In the genomic region with DNA sequence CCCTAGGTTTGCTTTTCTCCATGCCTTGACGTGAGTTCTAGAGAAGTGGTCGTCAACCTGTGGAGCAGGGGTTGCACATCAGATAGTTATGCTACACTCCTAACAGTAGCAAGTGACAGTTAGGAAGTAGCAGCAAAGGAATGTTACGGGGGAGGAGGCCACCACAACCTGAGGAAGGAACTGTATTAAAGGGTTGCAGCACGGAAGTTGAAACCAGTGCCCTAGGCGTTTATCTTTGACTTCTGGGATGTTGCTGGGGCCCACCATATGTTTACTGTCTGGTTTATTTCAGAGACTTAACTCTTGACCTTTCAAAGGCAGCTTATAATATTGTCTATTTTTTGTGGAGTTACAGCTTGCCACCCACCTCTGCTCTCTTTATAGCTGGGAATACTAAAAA, we compare ENCODE assay signal across 25 mouse cellular contexts. TPM values are rescaled to one million over a fixed set of nuclear protein-coding genes. Genes with fewer than 3 reads are reported as not detected.
DNase-seq lines count a peak whose midpoint lies in the region; ATAC-seq and TF ChIP-seq lines count a peak whose summit lies in the region.
"Had no signal": no experiment of that assay in that cellular context is flagged by ENCODE, and none has a peak within 500 bp of the region (broad histone marks: within the 10 kb centered on the region; RNA-seq: fewer than 3 reads in every experiment).

No protein-coding gene starts in this region.

- peak overlapping the region; percentile 13; the same call in 1 of the 2 replicates for H3K4me2 ChIP-seq in liver, embryonic 12.5 days
- no peak overlapping the region for H3K4me2 ChIP-seq in forebrain, embryonic 16.5 days (ENCODE audit: low read length)
- H3K4me2 ChIP-seq: forebrain, embryonic 15.5 days; heart, embryonic 12.5 days; hindbrain, embryonic 13.5 days; limb, embryonic 15.5 days; lung, embryonic 15.5 days; midbrain, embryonic 15.5 days; neural tube, embryonic 15.5 days had no signal

- DNase-seq in liver (no peak), MEL (ENCODE audit: low read depth, low spot score) (peak; percentile 49)
- DNase-seq in thymus, postnatal 14 days = peak; percentile 55
- DNase-seq: adrenal gland, postnatal 25 days; cerebellum, adult 11-12 months; cerebellum, postnatal 25 days; gastrocnemius, postnatal 36 days; heart, postnatal 14 days; kidney, postnatal 10 days had no signal

- no peak for TF ChIP-seq CTCF in MEL (IDR thresholded peaks at IDR 0.05 in 2 of 3, conservative IDR thresholded peaks at IDR 0.05 in 1 of 3; ENCODE audit: control insufficient read depth in 1 of 3, insufficient read depth in 1 of 3, low read depth in 2 of 3, low read length in 3 of 3, poor library complexity in 1 of 3, severe bottlenecking in 1 of 3)
- TF ChIP-seq CTCF in embryonic fibroblast, embryonic 13.5 days (IDR thresholded peaks at IDR 0.05; ENCODE audit: borderline replicate concordance, insufficient read depth, low read length) = no peak

- no peaks in the 10 kb centered on the region for H3K9me3 ChIP-seq in liver, embryonic 12.5 days (replicated peaks)
- H3K9me3 ChIP-seq in MEL (replicated peaks; ENCODE audit: insufficient read depth, low read length) = no peaks in the 10 kb centered on the region
- no peaks in the 10 kb centered on the region for H3K9me3 ChIP-seq in forebrain, embryonic 16.5 days (ENCODE audit: control insufficient read depth, low read length)
- H3K9me3 ChIP-seq: embryonic facial prominence, embryonic 10.5 days; forebrain, embryonic 15.5 days; heart, embryonic 12.5 days; hindbrain, embryonic 13.5 days; limb, embryonic 15.5 days; lung, embryonic 15.5 days; midbrain, embryonic 15.5 days; neural tube, embryonic 15.5 days had no signal

- TF ChIP-seq EP300 in MEL (IDR thresholded peaks at IDR 0.05; ENCODE audit: low read depth in 1 of 2, low read length in 2 of 2) = peak in 1 of 2 experiments; percentile 66; a peak in 2 of 4 replicates

- H3K27me3 ChIP-seq in liver, embryonic 12.5 days (replicated peaks) = no peaks in the 10 kb centered on the region
- no peaks in the 10 kb centered on the region for H3K27me3 ChIP-seq in MEL (ENCODE audit: control insufficient read depth in 1 of 2, insufficient read depth in 2 of 2, low read length in 2 of 2)
- H3K27me3 ChIP-seq in forebrain, embryonic 16.5 days (replicated peaks; ENCODE audit: control insufficient read depth, insufficient read depth, low read length) = no peaks in the 10 kb centered on the region
- H3K27me3 ChIP-seq: forebrain, embryonic 15.5 days; heart, embryonic 12.5 days; hindbrain, embryonic 13.5 days; limb, embryonic 15.5 days; lung, embryonic 15.5 days; midbrain, embryonic 15.5 days; neural tube, embryonic 15.5 days had no signal

- H3K4me3 ChIP-seq in liver, embryonic 12.5 days = no peak overlapping the region
- H3K4me3 ChIP-seq in MEL (ENCODE audit: control insufficient read depth in 1 of 2, insufficient read depth in 1 of 2, low read depth in 2 of 2, low read length in 2 of 2) = no peak overlapping the region
- H3K4me3 ChIP-seq in embryonic fibroblast, embryonic 13.5 days (ENCODE audit: insufficient read depth, low read length) = no peak overlapping the region
- H3K4me3 ChIP-seq in forebrain, embryonic 16.5 days (replicated peaks; ENCODE audit: low read length) = no peak overlapping the region
- H3K4me3 ChIP-seq: embryonic facial prominence, embryonic 10.5 days; erythroblast, embryonic 14.5 days; forebrain, embryonic 15.5 days; heart, embryonic 12.5 days; hindbrain, embryonic 13.5 days; limb, embryonic 15.5 days; lung, embryonic 15.5 days; midbrain, embryonic 15.5 days; myocyte; neural tube, embryonic 15.5 days had no signal

- peaks cover 30% of the 10 kb centered on the region for H3K36me3 ChIP-seq in liver, embryonic 12.5 days
- H3K36me3 ChIP-seq in MEL (ENCODE audit: control insufficient read depth in 1 of 2, insufficient read depth in 2 of 2, low read length in 2 of 2) = peaks cover 0 to 23% of the 10 kb centered on the region in 2 experiments; a peak in 2 of 4 replicates
- peaks cover 18% of the 10 kb centered on the region for H3K36me3 ChIP-seq in forebrain, embryonic 16.5 days (ENCODE audit: control insufficient read depth, insufficient read depth)

- H3K9ac ChIP-seq in liver, embryonic 12.5 days = no peak overlapping the region
- H3K9ac ChIP-seq in MEL (ENCODE audit: control insufficient read depth, low read depth, low read length, poor library complexity, severe bottlenecking) = peak overlapping the region; percentile 29; the same call in 1 of the 2 replicates
- no peak overlapping the region for H3K9ac ChIP-seq in forebrain, embryonic 16.5 days (replicated peaks; ENCODE audit: low read depth, low read length)
- H3K9ac ChIP-seq: forebrain, embryonic 15.5 days; heart, embryonic 12.5 days; hindbrain, embryonic 13.5 days; limb, embryonic 15.5 days; lung, embryonic 15.5 days; midbrain, embryonic 15.5 days; neural tube, embryonic 15.5 days had no signal

- WGBS in liver, embryonic 12.5 days (ENCODE audit: insufficient replicate concordance) = 14% methylated on average over 5 of the region's 5 CpGs
- 89% methylated on average over 5 of the region's 5 CpGs for WGBS in forebrain, embryonic 16.5 days

- H3K27ac ChIP-seq in liver, embryonic 12.5 days = peak overlapping the region; percentile 58
- H3K27ac ChIP-seq in MEL (ENCODE audit: control insufficient read depth, low read depth, low read length) = peak overlapping the region; percentile 80
- H3K27ac ChIP-seq in embryonic fibroblast, embryonic 13.5 days (ENCODE audit: insufficient read depth, low read length) = peak overlapping the region; percentile 63; the same call in 1 of the 2 replicates
- no peak overlapping the region for H3K27ac ChIP-seq in forebrain, embryonic 16.5 days (ENCODE audit: low read length)
- H3K27ac ChIP-seq: embryonic facial prominence, embryonic 10.5 days; forebrain, embryonic 15.5 days; hindbrain, embryonic 13.5 days; limb, embryonic 15.5 days; lung, embryonic 15.5 days; macrophage; midbrain, embryonic 15.5 days; neural tube, embryonic 15.5 days had no signal

- peaks cover 33% of the 10 kb centered on the region for H3K4me1 ChIP-seq in liver, embryonic 12.5 days
- peaks cover 5 to 21% of the 10 kb centered on the region in 2 experiments for H3K4me1 ChIP-seq in MEL (ENCODE audit: control insufficient read depth in 1 of 2, insufficient read depth in 2 of 2, low read length in 2 of 2)
- H3K4me1 ChIP-seq in embryonic fibroblast, embryonic 13.5 days (ENCODE audit: control insufficient read depth, insufficient read depth, low read length) = peaks cover 13% of the 10 kb centered on the region
- no peaks in the 10 kb centered on the region for H3K4me1 ChIP-seq in forebrain, embryonic 16.5 days (replicated peaks; ENCODE audit: control insufficient read depth, insufficient read depth, low read length)
- H3K4me1 ChIP-seq: forebrain, embryonic 15.5 days; hindbrain, embryonic 13.5 days; limb, embryonic 15.5 days; lung, embryonic 15.5 days; midbrain, embryonic 15.5 days; neural tube, embryonic 15.5 days had no signal

- TF ChIP-seq POLR2A in MEL (IDR thresholded peaks at IDR 0.05; ENCODE audit: control insufficient read depth in 1 of 2, insufficient read depth in 1 of 2, low read depth in 1 of 2, low read length in 2 of 2, poor library complexity in 1 of 2) = no peak
- TF ChIP-seq POLR2A in embryonic fibroblast, embryonic 13.5 days (IDR thresholded peaks at IDR 0.05; ENCODE audit: low read depth, low read length) = no peak

- ATAC-seq in liver, embryonic 12.5 days = no peak
- no peak for ATAC-seq in erythroblast, adult 5-6 weeks (replicated peaks; ENCODE audit: low FRiP score, poor library complexity, severe bottlenecking)
- no peak for ATAC-seq in forebrain, embryonic 16.5 days
- ATAC-seq: activated CD4-positive, CD25-positive, alpha-beta regulatory T cell, adult 4 months; forebrain, embryonic 15.5 days; midbrain, embryonic 15.5 days had no signal

- TF ChIP-seq RAD21 in MEL (IDR thresholded peaks at IDR 0.05; ENCODE audit: low read depth, low read length) = no peak

- no peaks in the 10 kb centered on the region for H3K79me2 ChIP-seq in MEL (ENCODE audit: control insufficient read depth, insufficient read depth, low read length, poor library complexity)

TF ChIP-seq in MEL, 35 proteins besides CTCF, POLR2A, EP300 and RAD21:
- TF ChIP-seq MYB (IDR thresholded peaks at IDR 0.05; ENCODE audit: low read depth, low read length) = peak; percentile 67
- TF ChIP-seq TBP (IDR thresholded peaks at IDR 0.05; ENCODE audit: low read depth, low read length) = 0 out of 2 replicates have a peak, but pooled peaks have one; percentile 23
- no peak for TF ChIP-seq SMC3 (IDR thresholded peaks at IDR 0.05; ENCODE audit: low read depth, low read length)
- TF ChIP-seq GATA1 (IDR thresholded peaks at IDR 0.05; ENCODE audit: low read depth, low read length) = 0 out of 2 replicates have a peak, but pooled peaks have one; percentile 27
TF ChIP-seq in MEL: peak in this region for 3.

RNA-seq across cellular contexts. Expression of gene Mpp4, which starts 8.7 kb away (rescaled TPM):
- 0.25 and 0.45 TPM in 2 replicates for polyA plus RNA-seq in liver, embryonic 12.5 days (2016; fragmentation: Nextera tagmentation; extraction: Ambion mirVana)
- 0.23 and 0.29 TPM in 2 replicates for total RNA-seq in MEL (2012; rRNA removed)
- under 1 TPM in 1 of 2 experiments, not detected in 1; 0.19 TPM for polyA plus RNA-seq in MEL (2012; ENCODE audit: insufficient read depth in 1 of 2, insufficient read length in 2 of 2, low read depth in 1 of 2, low replicate concordance in 2 of 2, missing spikeins in 1 of 2)
- polyA plus RNA-seq in embryonic fibroblast, embryonic 13.5 days (2011; ENCODE audit: insufficient read length, low read depth, missing spikeins) = 0.25 and 0.50 TPM in 2 replicates
- total RNA-seq in erythroblast, adult 5-6 weeks (2015; ENCODE audit: low replicate concordance) = 0.84 and 1.9 TPM in 2 replicates
- 0.56 and 0.85 TPM in 2 replicates for total RNA-seq in erythroblast, adult 5-6 weeks (2017; ENCODE audit: low replicate concordance)
- 0.55 and 0.75 TPM in 2 replicates for polyA plus RNA-seq in forebrain, embryonic 16.5 days (2015; fragmentation: Nextera tagmentation; extraction: Ambion mirVana)
- total RNA-seq: adrenal gland, postnatal 25 days had no signal

RNA-seq across cellular contexts. Expression of gene Tmem237, which starts 51.7 kb away (rescaled TPM):
- 10.4 and 11.5 TPM in 2 replicates for polyA plus RNA-seq in liver, embryonic 12.5 days (2016; fragmentation: Nextera tagmentation; extraction: Ambion mirVana)
- 13.0 and 13.2 TPM in 2 replicates for total RNA-seq in MEL (2012; rRNA removed)
- 10 to 100 TPM in 1 of 2 experiments, not detected in 1; 20.1 TPM for polyA plus RNA-seq in MEL (2012; ENCODE audit: insufficient read depth in 1 of 2, insufficient read length in 2 of 2, low read depth in 1 of 2, low replicate concordance in 2 of 2, missing spikeins in 1 of 2)
- polyA plus RNA-seq in embryonic fibroblast, embryonic 13.5 days (2011; ENCODE audit: insufficient read length, low read depth, missing spikeins) = 23.2 and 25.3 TPM in 2 replicates
- 3.3 and 10.6 TPM in 2 replicates for total RNA-seq in erythroblast, adult 5-6 weeks (2015; ENCODE audit: low replicate concordance)
- 1.4 and 1.5 TPM in 2 replicates for total RNA-seq in erythroblast, adult 5-6 weeks (2017; ENCODE audit: low replicate concordance)
- 52.9 and 53.9 TPM in 2 replicates for polyA plus RNA-seq in forebrain, embryonic 16.5 days (2015; fragmentation: Nextera tagmentation; extraction: Ambion mirVana)
